Mouse (Mus musculus) heart, embryonic 12.5 days (tissue): ENCODE results near the gene Fam129c. TPM values are rescaled to one million over a fixed set of nuclear protein-coding genes. Genes with fewer than 3 reads are reported as not detected.
A peak's percentile ranks its signal among the peaks of the same experiment; 100 is the strongest.

ENCODE experiments used
- ATAC-seq: fragments of 200-750 bp; cut with Nextera tagmentation; 2 replicates; pipeline ENCODE4 v1.8.0; 2017; ENCODE audit warnings: moderate TSS enrichment, moderate library complexity; ENCODE audit not compliant: insufficient number of reproducible peaks, low FRiP score
- H3K27ac ChIP-seq: fragments of 300-500 bp; sonication (generic); 2 replicates; pipeline ENCODE4 v1.5.1; 2016; ENCODE audit warnings: mild to moderate bottlenecking, moderate library complexity; ENCODE audit not compliant: poor library complexity, severe bottlenecking
- H3K27me3 ChIP-seq: fragments of 300-500 bp; sonication (generic); replicated peaks from 2 replicates; pipeline ENCODE4 v1.6.1; 2016; ENCODE audit warnings: mild to moderate bottlenecking, moderate library complexity
- H3K36me3 ChIP-seq: fragments of 300-500 bp; sonication (generic); 2 replicates; pipeline ENCODE4 v1.6.1; 2016; ENCODE audit warnings: mild to moderate bottlenecking, moderate library complexity
- H3K4me1 ChIP-seq: fragments of 300-500 bp; sonication (generic); replicated peaks from 2 replicates; pipeline ENCODE4 v1.6.1; 2016; ENCODE audit warnings: mild to moderate bottlenecking
- H3K4me2 ChIP-seq: fragments of 300-500 bp; sonication (generic); 2 replicates; pipeline ENCODE4 v1.6.1; 2016; ENCODE audit warnings: mild to moderate bottlenecking, moderate library complexity
- H3K4me3 ChIP-seq: fragments of 300-500 bp; sonication (generic); 2 replicates; pipeline ENCODE4 v1.5.1; 2016; ENCODE audit warnings: mild to moderate bottlenecking
- H3K9ac ChIP-seq: fragments of 300-500 bp; sonication (generic); 2 replicates; pipeline ENCODE4 v1.6.1; 2016; ENCODE audit warnings: mild to moderate bottlenecking, moderate library complexity
- H3K9me3 ChIP-seq: fragments of 300-500 bp; sonication (generic); replicated peaks from 2 replicates; pipeline ENCODE4 v1.6.1; 2016; ENCODE audit warnings: mild to moderate bottlenecking, moderate library complexity
- WGBS: fragments of 180-500 bp; shearing (Covaris S2); methylation state at CpG from one replicate; pipeline ENCODE4 v1.1.7; 2016; 5-methylcytosine and 5-hydroxymethylcytosine counted together
- polyA plus RNA-seq: library from polyadenylated mRNA; unstranded; fragments of >200 nt; fragmentation: Nextera tagmentation; extraction: Ambion mirVana; gene quantifications from 2 replicates; pipeline ENCODE4 v1.2.1, GENCODE M21; 2016

Fam129c gene
- polyA plus RNA-seq, 1 experiment from 2014 or later = 2.2 TPM

GRCm38 (mm10) chr8:71630761-71631160, 33.3 kb downstream of the Fam129c start:
- Histone ChIP-seq H3K36me3 (peaks cover 7% of the 10 kb centered on the region), H3K4me1 (peaks cover 31% of the 10 kb centered on the region), H3K9me3 (peaks cover 18% of the 10 kb centered on the region), H3K27ac (no peak overlapping the region), H3K4me3 (no peak overlapping the region), H3K9ac (no peak overlapping the region), H3K27me3 (peaks cover 61% of the 10 kb centered on the region), H3K4me2 (no peak overlapping the region)
- ATAC-seq = no peak
- 79% methylated on average over 6 of the region's 6 CpGs for WGBS

GRCm38 (mm10) chr8:71631897-71632296, 34.4 kb downstream of the Fam129c start:
- Histone ChIP-seq H3K27me3 (peaks cover 68% of the 10 kb centered on the region), H3K9ac (no peak overlapping the region), H3K36me3 (no peaks in the 10 kb centered on the region), H3K4me3 (no peak overlapping the region), H3K27ac (no peak overlapping the region), H3K4me1 (peaks cover 30% of the 10 kb centered on the region), H3K4me2 (no peak overlapping the region), H3K9me3 (peaks cover 18% of the 10 kb centered on the region)
- ATAC-seq = no peak
- WGBS = 62% methylated on average over 2 of the region's 2 CpGs

- peaks cover 68% of the 10 kb centered on the region for H3K27me3 ChIP-seq
- no peak overlapping the region for H3K9ac ChIP-seq
- H3K27ac ChIP-seq = no peak overlapping the region
- no peak for ATAC-seq
- H3K9me3 ChIP-seq = peaks cover 18% of the 10 kb centered on the region
- H3K4me1 ChIP-seq = peaks cover 22% of the 10 kb centered on the region
- 7% methylated on average over 19 of the region's 22 CpGs for WGBS
- H3K4me3 ChIP-seq = no peak overlapping the region
- no peaks in the 10 kb centered on the region for H3K36me3 ChIP-seq
- no peak overlapping the region for H3K4me2 ChIP-seq
Observed at GRCm38 (mm10) chr8:71633164-71633563, 35.7 kb downstream of the Fam129c start.

GRCm38 (mm10) chr8:71633981-71634667, 36.7 kb downstream of the Fam129c start:
- WGBS = 2% methylated on average over 26 of the region's 26 CpGs
- Histone ChIP-seq H3K27ac (no peak overlapping the region), H3K4me1 (peaks cover 12% of the 10 kb centered on the region), H3K4me3 (0 out of 2 replicates have a peak overlapping the region, but pooled peaks have one; percentile 5), H3K27me3 (peaks cover 68% of the 10 kb centered on the region), H3K9me3 (peaks cover 18% of the 10 kb centered on the region), H3K36me3 (no peaks in the 10 kb centered on the region), H3K4me2 (peak overlapping the region; percentile 53), H3K9ac (no peak overlapping the region)
- ATAC-seq = no peak

- Histone ChIP-seq H3K36me3 (no peaks in the 10 kb centered on the region), H3K9me3 (peaks cover 12% of the 10 kb centered on the region), H3K27ac (no peak overlapping the region), H3K4me1 (0 out of 2 replicates have a peak, but pooled peaks cover 4% of the 10 kb centered on the region), H3K4me3 (no peak overlapping the region), H3K9ac (no peak overlapping the region), H3K27me3 (peaks cover 45% of the 10 kb centered on the region), H3K4me2 (no peak overlapping the region)
- ATAC-seq = no peak
- 47% methylated on average over 8 of the region's 8 CpGs for WGBS
Observed at GRCm38 (mm10) chr8:71637149-71638095, 40.0 kb downstream of the Fam129c start.

- Histone ChIP-seq H3K4me3 (no peak overlapping the region), H3K27me3 (peaks cover 36% of the 10 kb centered on the region), H3K9ac (no peak overlapping the region), H3K36me3 (no peaks in the 10 kb centered on the region), H3K4me2 (no peak overlapping the region), H3K27ac (no peak overlapping the region), H3K4me1 (0 out of 2 replicates have a peak, but pooled peaks cover 4% of the 10 kb centered on the region), H3K9me3 (peaks cover 3% of the 10 kb centered on the region)
- ATAC-seq = no peak
- 66% methylated on average over 6 of the region's 6 CpGs for WGBS
Observed at GRCm38 (mm10) chr8:71638321-71638720, 40.9 kb downstream of the Fam129c start.

- H3K27me3 ChIP-seq = peaks cover 26% of the 10 kb centered on the region
- H3K9ac ChIP-seq = no peak overlapping the region
- no peaks in the 10 kb centered on the region for H3K36me3 ChIP-seq
- H3K27ac ChIP-seq = no peak overlapping the region
- H3K4me2 ChIP-seq = no peak overlapping the region
- H3K9me3 ChIP-seq = no peaks in the 10 kb centered on the region
- 0 out of 2 replicates have a peak, but pooled peaks cover 4% of the 10 kb centered on the region for H3K4me1 ChIP-seq
- ATAC-seq = no peak
- whole genome bisulfite sequencing = 73% methylated on average over 4 of the region's 4 CpGs
- H3K4me3 ChIP-seq = no peak overlapping the region
Observed at GRCm38 (mm10) chr8:71639318-71639717, 41.9 kb downstream of the Fam129c start.

- Histone ChIP-seq H3K9me3 (no peaks in the 10 kb centered on the region), H3K27ac (no peak overlapping the region), H3K36me3 (no peaks in the 10 kb centered on the region), H3K9ac (no peak overlapping the region), H3K27me3 (peaks cover 11% of the 10 kb centered on the region), H3K4me1 (no peaks in the 10 kb centered on the region), H3K4me2 (no peak overlapping the region), H3K4me3 (no peak overlapping the region)
- ATAC-seq = no peak
- WGBS = 75% methylated on average over 9 of the region's 9 CpGs
Observed at GRCm38 (mm10) chr8:71645510-71645909, 48.1 kb downstream of the Fam129c start.

GRCm38 (mm10) chr8:71654600-71654999, 57.2 kb downstream of the Fam129c start:
- Histone ChIP-seq H3K4me2 (peak overlapping the region; percentile 45), H3K27ac (no peak overlapping the region), H3K4me3 (peak overlapping the region; percentile 15; the same call in 1 of the 2 replicates), H3K9ac (no peak overlapping the region), H3K4me1 (peaks cover 5% of the 10 kb centered on the region), H3K36me3 (no peaks in the 10 kb centered on the region), H3K27me3 (peaks cover 90% of the 10 kb centered on the region), H3K9me3 (no peaks in the 10 kb centered on the region)
- 3% methylated on average over 24 of the region's 24 CpGs for WGBS
- peak; percentile 16; the same call in 1 of the 2 replicates for ATAC-seq
